Comparison of ENCODE assay signal across 10 mouse cellular contexts in the genomic region with DNA sequence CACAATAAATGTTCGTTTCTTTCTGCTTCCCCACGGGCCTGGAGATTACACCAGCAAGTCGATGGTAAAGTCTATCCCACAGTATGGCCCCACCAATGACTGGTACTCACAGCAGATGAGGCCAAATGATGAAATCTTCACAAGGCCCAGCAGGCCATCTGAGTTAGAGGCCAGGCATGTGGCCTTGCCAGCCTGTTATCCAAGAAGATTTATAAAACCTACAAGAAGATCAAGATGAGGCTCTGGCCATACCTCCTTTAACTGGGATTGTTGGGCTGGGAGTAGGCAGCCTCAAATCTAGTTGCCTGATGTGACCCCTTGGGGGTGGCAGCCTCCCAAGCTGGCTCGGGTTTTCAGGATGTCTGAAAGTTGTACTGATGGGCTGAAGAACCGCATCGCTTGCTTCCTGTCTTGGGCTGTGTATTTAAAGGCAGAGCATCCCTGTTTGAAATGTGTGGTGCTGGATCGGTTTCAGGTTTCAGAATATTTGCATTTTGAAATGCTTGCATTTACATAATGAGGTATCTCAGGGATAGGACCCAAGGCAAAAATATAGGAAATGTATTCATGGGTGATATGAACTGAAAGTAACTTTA.
"Had no signal": no experiment of that assay in that cellular context is flagged by ENCODE, and none has a peak within 500 bp of the region (broad histone marks: within the 10 kb centered on the region; RNA-seq: fewer than 3 reads in every experiment).

No protein-coding gene starts in this region.

- DNase-seq: kidney, adult 2 months; kidney, postnatal 25 days; lung, adult 2 months; lung, postnatal 10 days; lung, postnatal 4 days; midbrain, embryonic 14.5 days; right cerebral cortex, postnatal 25 days; spleen, adult 18-20 months; thymus, adult 2 months; thymus, postnatal 36 days had no signal
